Mouse (Mus musculus) limb, embryonic 12.5 days (tissue): ENCODE results near the gene Pard3. TPM values are rescaled to one million over a fixed set of nuclear protein-coding genes. Genes with fewer than 3 reads are reported as not detected.

ENCODE experiments used
- ATAC-seq: fragments of 200-750 bp; cut with Nextera tagmentation; 2 replicates; pipeline ENCODE4 v1.8.0; 2017; ENCODE audit warnings: low read depth, moderate TSS enrichment; ENCODE audit not compliant: insufficient number of reproducible peaks, insufficient read depth, low FRiP score, low TSS enrichment
- H3K27ac ChIP-seq: fragments of 300-500 bp; sonication (generic); 2 replicates; pipeline ENCODE4 v1.5.1; 2016; ENCODE audit warnings: mild to moderate bottlenecking, moderate library complexity
- H3K27me3 ChIP-seq: fragments of 300-500 bp; sonication (generic); 2 replicates; pipeline ENCODE4 v1.6.1; 2016; ENCODE audit warnings: mild to moderate bottlenecking, moderate library complexity
- H3K36me3 ChIP-seq: fragments of 300-500 bp; sonication (generic); 2 replicates; pipeline ENCODE4 v1.6.1; 2016; ENCODE audit warnings: mild to moderate bottlenecking, moderate library complexity
- H3K4me1 ChIP-seq: fragments of 300-500 bp; sonication (generic); replicated peaks from 2 replicates; pipeline ENCODE4 v1.6.1; 2016
- H3K4me2 ChIP-seq: fragments of 300-500 bp; sonication (generic); 2 replicates; pipeline ENCODE4 v1.6.1; 2016; ENCODE audit warnings: mild to moderate bottlenecking, moderate library complexity
- H3K4me3 ChIP-seq: fragments of 300-500 bp; sonication (generic); replicated peaks from 2 replicates; pipeline ENCODE4 v1.5.1; 2016; ENCODE audit warnings: mild to moderate bottlenecking
- H3K9ac ChIP-seq: fragments of 300-500 bp; sonication (generic); replicated peaks from 2 replicates; pipeline ENCODE4 v1.6.1; 2016; ENCODE audit warnings: mild to moderate bottlenecking, moderate library complexity
- H3K9me3 ChIP-seq: fragments of 300-500 bp; sonication (generic); 2 replicates; pipeline ENCODE4 v1.6.1; 2016; ENCODE audit warnings: mild to moderate bottlenecking, moderate library complexity
- WGBS: fragments of 180-500 bp; shearing (Covaris S2); methylation state at CpG from one replicate; pipeline ENCODE4 v1.1.7; 2016; 5-methylcytosine and 5-hydroxymethylcytosine counted together
- polyA plus RNA-seq: library from polyadenylated mRNA; unstranded; fragments of >200 nt; fragmentation: Nextera tagmentation; extraction: Ambion mirVana; gene quantifications from 2 replicates; pipeline ENCODE4 v1.2.1, GENCODE M21; 2016

Pard3 gene
- polyA plus RNA-seq, 1 experiment from 2014 or later, result 50.6 TPM

DNA sequence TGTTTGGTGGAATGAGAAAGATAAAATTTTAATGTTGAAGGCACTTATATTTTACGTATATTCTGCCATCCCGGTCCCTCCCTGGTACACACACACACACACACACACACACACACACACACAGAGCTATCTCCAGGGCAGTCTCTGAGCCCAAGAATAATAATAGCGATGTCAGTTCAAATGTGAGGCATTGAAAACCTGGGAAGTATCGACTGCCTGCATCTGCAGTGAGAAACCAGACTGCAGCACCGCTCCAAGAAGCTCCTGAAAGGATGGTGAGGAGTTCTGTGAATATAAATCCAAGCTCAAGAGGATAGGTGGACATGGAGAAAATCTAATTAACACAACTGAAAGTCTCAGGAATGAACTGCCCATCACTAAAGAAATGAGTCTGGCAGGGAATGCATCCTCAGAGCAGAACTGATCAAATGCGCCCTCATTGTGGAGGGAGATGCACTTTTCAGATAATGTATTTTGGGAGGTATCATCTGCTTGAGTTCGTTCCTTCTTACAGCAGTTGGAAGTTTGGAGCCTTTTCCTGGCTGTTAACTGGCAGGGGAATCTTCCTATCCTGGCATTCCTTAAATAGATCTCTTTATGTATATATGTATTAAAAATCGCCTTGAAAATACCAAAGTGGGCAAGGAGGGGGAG, 471.6 kb downstream of the Pard3 start:
- Histone ChIP-seq H3K4me3 (no peak overlapping the region), H3K27me3 (no peaks in the 10 kb centered on the region), H3K9ac (no peak overlapping the region), H3K36me3 (no peaks in the 10 kb centered on the region), H3K4me1 (no peaks in the 10 kb centered on the region), H3K9me3 (no peaks in the 10 kb centered on the region), H3K4me2 (no peak overlapping the region), H3K27ac (no peak overlapping the region)
- no peak for ATAC-seq
- WGBS, result 83% methylated on average over 8 of the region's 8 CpGs

DNA sequence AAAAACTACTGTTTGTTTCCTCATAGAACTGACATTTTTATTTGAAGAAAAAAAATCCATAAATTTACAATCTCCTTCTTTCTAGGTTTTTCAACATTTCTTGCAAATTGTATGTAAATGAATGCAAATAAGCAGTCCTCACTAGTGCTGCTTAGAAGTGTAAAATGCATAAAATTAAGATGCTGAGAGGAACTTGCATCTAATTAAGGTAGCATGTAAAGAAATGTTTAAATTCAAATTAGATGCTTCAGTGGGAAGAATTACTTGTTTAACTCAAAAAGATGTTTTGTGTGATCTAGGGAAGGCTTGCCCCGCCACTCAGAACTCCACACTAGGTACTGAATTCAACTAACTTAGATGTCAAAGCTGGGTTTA, 472.1 kb downstream of the Pard3 start:
- no peaks in the 10 kb centered on the region for H3K36me3 ChIP-seq
- no peak overlapping the region for H3K27ac ChIP-seq
- no peak for ATAC-seq
- no peak overlapping the region for H3K9ac ChIP-seq
- H3K4me1 ChIP-seq, result no peaks in the 10 kb centered on the region
- no peak overlapping the region for H3K4me3 ChIP-seq
- no peaks in the 10 kb centered on the region for H3K9me3 ChIP-seq
- no peaks in the 10 kb centered on the region for H3K27me3 ChIP-seq
- H3K4me2 ChIP-seq, result no peak overlapping the region
- WGBS, result 100% methylated on average over 1 of the region's 1 CpGs

DNA sequence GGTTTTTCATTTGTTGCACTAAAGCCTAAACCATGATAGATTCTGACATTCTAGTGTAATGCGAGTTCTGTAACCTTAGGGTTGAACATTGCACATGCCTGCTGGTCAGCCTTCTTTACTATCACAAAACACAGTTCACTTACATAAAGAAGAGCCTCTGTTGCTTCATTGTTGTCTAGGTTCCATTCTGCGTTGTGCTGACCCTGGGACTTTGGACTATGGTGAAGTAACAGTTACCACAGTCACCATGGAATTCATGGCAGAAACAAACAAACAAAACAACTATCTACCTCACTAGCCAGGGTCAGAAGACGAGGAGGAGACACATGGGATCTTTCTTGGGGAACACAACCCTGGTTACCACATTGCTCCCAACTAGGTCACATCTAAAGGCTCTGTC, 476.1 kb downstream of the Pard3 start:
- no peak overlapping the region for H3K4me2 ChIP-seq
- no peak overlapping the region for H3K27ac ChIP-seq
- no peaks in the 10 kb centered on the region for H3K9me3 ChIP-seq
- H3K9ac ChIP-seq, result no peak overlapping the region
- 93% methylated on average over 3 of the region's 3 CpGs for WGBS
- H3K36me3 ChIP-seq, result no peaks in the 10 kb centered on the region
- no peaks in the 10 kb centered on the region for H3K27me3 ChIP-seq
- peaks cover 7% of the 10 kb centered on the region; the same call in 1 of the 2 replicates for H3K4me1 ChIP-seq
- H3K4me3 ChIP-seq, result no peak overlapping the region
- no peak for ATAC-seq

DNA sequence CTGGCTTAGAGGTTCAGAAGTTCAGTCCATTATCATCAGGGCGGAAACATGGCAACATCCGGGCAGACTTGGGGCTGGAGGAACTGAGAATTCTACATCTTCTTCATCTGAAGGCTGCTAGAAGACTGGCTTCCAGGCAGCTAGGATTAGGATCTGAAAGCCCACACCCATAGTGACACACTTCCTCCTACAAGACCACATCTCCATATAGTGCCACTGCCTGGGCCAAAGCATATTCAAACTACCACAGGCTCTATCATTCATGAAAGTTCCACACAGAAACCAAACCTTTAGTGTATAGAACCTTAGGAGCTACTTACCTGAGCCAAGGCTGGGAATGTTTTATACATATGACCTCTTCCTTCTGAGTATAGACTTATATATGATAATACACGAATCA, 476.6 kb downstream of the Pard3 start:
- H3K36me3 ChIP-seq, result no peaks in the 10 kb centered on the region
- no peak overlapping the region for H3K4me2 ChIP-seq
- peaks cover 7% of the 10 kb centered on the region; the same call in 1 of the 2 replicates for H3K4me1 ChIP-seq
- ATAC-seq, result no peak
- no peak overlapping the region for H3K9ac ChIP-seq
- H3K9me3 ChIP-seq, result no peaks in the 10 kb centered on the region
- WGBS, result 95% methylated on average over 3 of the region's 3 CpGs
- H3K27ac ChIP-seq, result no peak overlapping the region
- H3K4me3 ChIP-seq, result no peak overlapping the region
- H3K27me3 ChIP-seq, result no peaks in the 10 kb centered on the region

DNA sequence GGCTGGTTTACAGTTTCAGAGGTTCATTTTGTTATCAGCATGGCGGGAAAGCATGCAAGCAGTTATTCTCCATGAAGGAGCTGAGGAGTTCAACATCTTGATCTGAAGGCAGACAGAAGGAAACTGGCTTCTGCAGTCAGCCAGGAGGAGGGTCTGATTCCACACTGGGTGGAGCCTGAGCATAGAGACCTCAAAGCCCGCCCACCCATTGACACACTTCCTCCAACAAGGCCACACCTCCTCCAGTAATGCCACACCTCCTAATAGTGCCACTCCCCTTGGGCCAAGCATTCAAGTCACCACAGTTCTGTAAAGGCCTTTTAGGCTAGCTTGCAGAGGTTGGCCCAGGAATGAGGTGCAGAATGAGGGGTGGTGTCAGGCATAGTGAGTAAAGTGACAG, 478.5 kb downstream of the Pard3 start:
- no peak overlapping the region for H3K27ac ChIP-seq
- ATAC-seq, result no peak
- no peaks in the 10 kb centered on the region for H3K9me3 ChIP-seq
- H3K36me3 ChIP-seq, result no peaks in the 10 kb centered on the region
- H3K9ac ChIP-seq, result no peak overlapping the region
- 83% methylated on average over 2 of the region's 2 CpGs for WGBS
- no peak overlapping the region for H3K4me3 ChIP-seq
- no peak overlapping the region for H3K4me2 ChIP-seq
- H3K4me1 ChIP-seq, result peaks cover 7% of the 10 kb centered on the region; the same call in 1 of the 2 replicates
- H3K27me3 ChIP-seq, result no peaks in the 10 kb centered on the region

DNA sequence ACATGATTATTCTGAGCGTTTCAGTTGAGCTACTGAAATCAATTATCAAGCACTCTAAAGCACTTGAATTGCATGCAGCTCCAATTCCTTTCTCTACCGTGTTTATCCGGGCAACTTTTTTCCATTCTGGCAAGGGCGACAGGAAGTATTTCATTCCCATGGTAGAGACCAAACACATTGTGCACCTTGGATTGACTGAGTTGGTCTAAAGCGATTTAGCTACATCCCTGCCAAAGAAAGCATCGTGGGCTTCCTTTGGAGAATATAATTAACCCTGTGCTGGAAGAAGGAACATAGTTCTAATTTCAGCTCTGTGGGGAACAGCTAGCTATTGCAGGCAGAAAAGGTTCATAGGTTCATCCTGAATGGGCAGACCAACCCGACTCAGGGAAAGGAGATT, 480.0 kb downstream of the Pard3 start:
- H3K27ac ChIP-seq, result no peak overlapping the region
- no peaks in the 10 kb centered on the region for H3K36me3 ChIP-seq
- no peak overlapping the region for H3K4me2 ChIP-seq
- no peaks in the 10 kb centered on the region for H3K27me3 ChIP-seq
- no peaks in the 10 kb centered on the region for H3K9me3 ChIP-seq
- WGBS, result 81% methylated on average over 7 of the region's 7 CpGs
- no peak for ATAC-seq
- H3K4me1 ChIP-seq, result peaks cover 7% of the 10 kb centered on the region; the same call in 1 of the 2 replicates
- H3K9ac ChIP-seq, result no peak overlapping the region
- no peak overlapping the region for H3K4me3 ChIP-seq

DNA sequence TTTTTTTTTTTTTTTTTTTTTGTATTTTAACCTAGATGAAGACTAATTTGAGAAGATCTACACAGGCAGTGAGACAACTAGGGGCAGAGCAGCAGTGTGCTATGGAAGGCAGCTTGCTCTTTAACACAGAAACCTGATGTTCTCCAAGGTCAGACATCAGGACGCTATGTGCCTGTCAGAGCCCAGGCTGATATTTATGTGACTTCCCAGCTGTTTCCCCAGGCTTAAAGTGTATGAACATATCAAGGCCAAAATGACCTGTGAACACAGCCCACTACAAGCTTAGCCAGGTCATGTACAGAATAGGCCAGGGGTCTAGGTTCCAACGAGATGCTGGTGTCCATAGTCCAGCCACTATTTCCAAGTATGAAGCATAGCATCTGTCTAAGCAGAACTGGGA, 482.5 kb downstream of the Pard3 start:
- no peak for ATAC-seq
- H3K27ac ChIP-seq, result no peak overlapping the region

DNA sequence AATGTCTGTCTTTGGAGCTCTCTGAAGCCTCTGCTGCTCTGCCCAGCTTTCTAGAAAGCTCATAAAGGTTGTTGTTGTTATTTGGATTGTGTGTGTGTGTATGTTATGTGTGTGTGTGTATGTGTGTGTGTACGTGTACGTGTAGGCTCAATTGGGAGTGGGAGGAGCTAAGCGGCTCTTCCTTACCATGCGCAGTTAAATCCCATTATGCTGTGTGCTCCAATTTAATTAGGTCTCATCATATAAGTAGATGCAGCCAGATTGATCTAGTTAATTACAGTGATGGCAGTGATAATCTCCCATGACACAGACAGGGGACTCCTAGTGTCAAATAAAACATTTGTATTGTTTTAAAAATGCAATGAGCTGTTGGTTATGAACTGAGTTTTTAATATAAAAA, 487.2 kb downstream of the Pard3 start:
- no peaks in the 10 kb centered on the region for H3K36me3 ChIP-seq
- H3K4me3 ChIP-seq, result no peak overlapping the region
- H3K4me1 ChIP-seq, result peaks cover 33% of the 10 kb centered on the region
- no peak overlapping the region for H3K9ac ChIP-seq
- WGBS, result 89% methylated on average over 4 of the region's 4 CpGs
- H3K27ac ChIP-seq, result no peak overlapping the region
- no peak overlapping the region for H3K4me2 ChIP-seq
- ATAC-seq, result no peak
- H3K9me3 ChIP-seq, result no peaks in the 10 kb centered on the region
- H3K27me3 ChIP-seq, result no peaks in the 10 kb centered on the region

More for the DNA sequence above, 482.5 kb downstream of the Pard3 start:
- H3K4me1 ChIP-seq, result peaks cover 11% of the 10 kb centered on the region
- H3K4me3 ChIP-seq, result no peak overlapping the region
- H3K9me3 ChIP-seq, result no peaks in the 10 kb centered on the region
- H3K9ac ChIP-seq, result no peak overlapping the region
- H3K36me3 ChIP-seq, result no peaks in the 10 kb centered on the region
- WGBS, result 73% methylated on average over 2 of the region's 2 CpGs
- H3K27me3 ChIP-seq, result no peaks in the 10 kb centered on the region
- no peak overlapping the region for H3K4me2 ChIP-seq

DNA sequence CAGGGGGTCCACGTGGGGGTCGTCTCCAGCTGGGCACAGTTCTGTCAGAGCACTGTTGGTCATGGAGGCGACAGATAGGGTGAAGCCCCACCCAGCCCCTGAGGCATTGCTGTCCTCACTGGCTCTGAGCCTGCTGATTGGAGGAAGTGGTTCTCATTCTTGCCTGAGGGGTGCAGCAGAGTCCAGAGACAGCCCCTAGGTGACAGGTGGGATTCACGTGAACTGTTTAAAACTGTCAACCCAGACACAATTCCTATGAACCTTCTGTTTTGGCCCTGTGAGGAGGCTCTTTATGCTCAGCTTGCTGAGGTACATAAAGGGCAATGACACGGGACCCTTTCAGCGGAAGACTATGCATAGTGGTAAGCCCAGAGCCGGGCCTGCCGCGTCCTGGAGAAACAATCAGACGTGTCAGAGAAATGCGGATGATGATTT, 488.5 kb downstream of the Pard3 start:
- Histone ChIP-seq H3K9me3 (no peaks in the 10 kb centered on the region), H3K27me3 (no peaks in the 10 kb centered on the region), H3K4me3 (no peak overlapping the region), H3K4me2 (peak overlapping the region; percentile 37), H3K4me1 (peaks cover 42% of the 10 kb centered on the region), H3K36me3 (no peaks in the 10 kb centered on the region), H3K27ac (0 out of 2 replicates have a peak overlapping the region, but pooled peaks have one; percentile 9), H3K9ac (no peak overlapping the region)
- ATAC-seq, result peak; percentile 29; the same call in 1 of the 2 replicates
- WGBS, result 25% methylated on average over 11 of the region's 11 CpGs

DNA sequence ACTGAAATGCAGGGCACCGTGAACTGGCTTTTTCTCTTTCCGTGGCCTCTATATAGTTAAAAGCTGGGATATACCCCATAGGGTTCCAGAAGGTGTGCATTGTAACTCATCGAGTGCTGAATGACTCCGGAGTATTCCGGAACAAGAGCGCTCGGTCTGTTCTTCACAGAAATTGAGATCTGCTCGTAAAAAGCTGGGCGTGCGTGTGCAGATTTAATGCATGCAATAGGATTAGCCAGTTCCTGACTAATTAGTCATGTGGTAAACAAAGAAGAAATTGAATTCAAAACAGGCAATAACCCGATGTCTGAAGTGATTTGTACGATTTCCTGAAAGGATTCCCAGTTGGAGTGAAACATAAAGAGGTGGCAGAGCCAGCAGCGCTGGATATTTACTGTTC, 489.1 kb downstream of the Pard3 start:
- Histone ChIP-seq H3K27ac (no peak overlapping the region; the same call in 1 of the 2 replicates), H3K27me3 (no peaks in the 10 kb centered on the region), H3K4me3 (no peak overlapping the region), H3K36me3 (no peaks in the 10 kb centered on the region), H3K4me1 (peaks cover 42% of the 10 kb centered on the region), H3K9me3 (no peaks in the 10 kb centered on the region), H3K4me2 (peak overlapping the region; percentile 37), H3K9ac (no peak overlapping the region)
- no peak for ATAC-seq
- 20% methylated on average over 13 of the region's 13 CpGs for WGBS

DNA sequence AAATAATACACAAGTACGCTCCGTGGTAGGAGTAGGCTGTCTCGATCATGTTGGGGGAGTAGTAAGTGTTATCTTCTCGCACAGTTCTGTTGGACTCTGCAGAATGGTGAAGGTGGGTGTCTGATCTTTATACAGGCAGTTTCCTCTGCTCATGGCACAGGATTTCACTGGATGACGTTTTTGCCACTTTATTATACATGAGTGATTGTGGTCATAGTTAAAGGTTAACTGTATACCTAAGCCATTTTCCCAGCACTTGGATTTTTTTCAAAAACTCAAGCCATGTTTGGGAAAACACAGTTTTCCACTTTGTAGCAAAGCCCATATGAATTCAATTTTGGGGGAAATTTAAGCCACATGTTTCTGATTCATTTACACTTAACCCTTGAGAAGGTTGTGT, 489.9 kb downstream of the Pard3 start:
- H3K36me3 ChIP-seq, result no peaks in the 10 kb centered on the region
- peaks cover 44% of the 10 kb centered on the region for H3K4me1 ChIP-seq
- no peaks in the 10 kb centered on the region for H3K9me3 ChIP-seq
- 0 out of 2 replicates have a peak, but pooled peaks have one; percentile 16 for ATAC-seq
- H3K4me3 ChIP-seq, result no peak overlapping the region
- no peaks in the 10 kb centered on the region for H3K27me3 ChIP-seq
- H3K9ac ChIP-seq, result no peak overlapping the region
- 32% methylated on average over 5 of the region's 5 CpGs for WGBS
- H3K27ac ChIP-seq, result peak overlapping the region; percentile 25; the same call in 1 of the 2 replicates
- H3K4me2 ChIP-seq, result 0 out of 2 replicates have a peak overlapping the region, but pooled peaks have one; percentile 3

DNA sequence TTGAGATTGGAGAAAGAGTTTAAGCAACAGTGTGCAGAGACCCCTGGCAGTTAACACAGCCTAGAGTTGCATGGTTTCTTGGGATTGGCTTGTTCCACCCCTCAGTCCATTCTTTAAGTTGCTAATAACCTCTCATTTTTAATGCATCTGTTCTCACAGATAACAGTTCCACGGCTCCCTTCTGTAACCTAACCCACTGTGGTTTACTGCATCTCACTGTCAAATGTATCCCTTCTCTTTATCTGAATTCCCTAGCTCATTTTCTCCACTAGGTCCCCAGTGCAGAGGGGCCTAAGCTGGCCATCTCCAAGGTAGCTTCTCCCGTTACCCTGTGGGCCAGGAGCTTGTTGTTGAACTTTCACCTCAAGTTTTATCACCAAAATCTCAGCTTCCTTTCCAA, 492.1 kb downstream of the Pard3 start:
- WGBS, result 65% methylated on average over 2 of the region's 2 CpGs
- Histone ChIP-seq H3K27ac (no peak overlapping the region), H3K27me3 (no peaks in the 10 kb centered on the region), H3K36me3 (no peaks in the 10 kb centered on the region), H3K9me3 (no peaks in the 10 kb centered on the region), H3K9ac (no peak overlapping the region), H3K4me3 (no peak overlapping the region), H3K4me1 (peaks cover 44% of the 10 kb centered on the region), H3K4me2 (no peak overlapping the region)
- ATAC-seq, result no peak
